Mouse (Mus musculus) MN1 (cell line): ENCODE measurements around the gene Adam11.

Experiments
- DNase-seq: peaks from one replicate; pipeline ENCODE4 v3.0.0-alpha.2; 2016; ENCODE audit warnings: low spot score

Gene Adam11

GRCm38 (mm10) chr11:102778597-102778996 lies 17.4 kb downstream of the Adam11 start:
- DNase-seq, result no peak

GRCm38 (mm10) chr11:102779081-102779638 lies 17.9 kb downstream of the Adam11 start:
- no peak for DNase-seq

GRCm38 (mm10) chr11:102779824-102780223 lies 18.6 kb downstream of the Adam11 start:
- DNase-seq, result no peak

GRCm38 (mm10) chr11:102780271-102780985 lies 19.2 kb downstream of the Adam11 start:
- no peak for DNase-seq

GRCm38 (mm10) chr11:102780986-102781351 lies 19.7 kb downstream of the Adam11 start:
- DNase-seq, result no peak

- DNase-seq, result no peak
Measured at GRCm38 (mm10) chr11:102781523-102781922, 20.3 kb downstream of the Adam11 start.

GRCm38 (mm10) chr11:102783443-102783842 lies 22.2 kb downstream of the Adam11 start:
- DNase-seq, result peak; percentile 26

GRCm38 (mm10) chr11:102787688-102788177 lies 26.5 kb downstream of the Adam11 start:
- no peak for DNase-seq

- peak; percentile 57 for DNase-seq
Measured at GRCm38 (mm10) chr11:102791682-102792445, 30.6 kb downstream of the Adam11 start.

GRCm38 (mm10) chr11:102794157-102794556 lies 32.9 kb downstream of the Adam11 start:
- DNase-seq, result no peak

GRCm38 (mm10) chr11:102803453-102803852 lies 42.2 kb downstream of the Adam11 start:
- DNase-seq, result no peak

GRCm38 (mm10) chr11:102808246-102808645 lies 47.0 kb downstream of the Adam11 start:
- DNase-seq, result no peak

- DNase-seq, result peak; percentile 55
Measured at GRCm38 (mm10) chr11:102810721-102811485, 49.7 kb downstream of the Adam11 start.

- DNase-seq, result no peak
Measured at GRCm38 (mm10) chr11:102814881-102815280, 53.6 kb downstream of the Adam11 start.

GRCm38 (mm10) chr11:102818121-102819020 lies 57.1 kb downstream of the Adam11 start:
- DNase-seq, result peak; percentile 40

GRCm38 (mm10) chr11:102819021-102819782 lies 58.0 kb downstream of the Adam11 start, which contains the start of gene Gjc1:
Gjc1 (minus strand) TSS chr11:102819700.
- DNase-seq, result peak; percentile 80

GRCm38 (mm10) chr11:102819783-102820385 lies 58.6 kb downstream of the Adam11 start:
- no peak for DNase-seq

- no peak for DNase-seq
Measured at GRCm38 (mm10) chr11:102820432-102820831, 59.2 kb downstream of the Adam11 start.

- no peak for DNase-seq
Measured at GRCm38 (mm10) chr11:102821231-102821630, 60.0 kb downstream of the Adam11 start.

GRCm38 (mm10) chr11:102826476-102826875 lies 65.2 kb downstream of the Adam11 start:
- DNase-seq, result no peak
